Mouse (Mus musculus): ENCODE data around the gene Ank2.

Gene Ank2

DNA sequence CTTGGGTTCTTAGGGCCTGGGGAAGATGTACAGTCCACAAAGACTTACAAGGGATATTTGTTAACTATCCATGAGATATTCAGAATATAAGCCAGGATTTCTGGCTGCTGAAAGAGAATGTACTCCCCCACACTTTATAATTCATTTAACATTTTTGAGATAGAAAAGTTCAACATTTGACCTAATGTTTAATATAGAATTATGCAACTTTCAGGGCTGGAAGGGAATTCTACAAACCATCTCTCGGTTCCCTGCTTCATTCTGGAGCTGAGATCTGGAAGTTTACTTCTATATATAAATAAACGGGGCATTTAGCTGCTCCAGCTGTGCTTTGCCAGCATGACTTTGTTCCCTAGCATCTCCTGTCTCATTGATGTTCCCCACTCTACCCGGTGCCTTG lies 372.9 kb downstream of the Ank2 start:
- DNase-seq (ENCODE audit: low read depth, low spot score), result peak; percentile 59

DNA sequence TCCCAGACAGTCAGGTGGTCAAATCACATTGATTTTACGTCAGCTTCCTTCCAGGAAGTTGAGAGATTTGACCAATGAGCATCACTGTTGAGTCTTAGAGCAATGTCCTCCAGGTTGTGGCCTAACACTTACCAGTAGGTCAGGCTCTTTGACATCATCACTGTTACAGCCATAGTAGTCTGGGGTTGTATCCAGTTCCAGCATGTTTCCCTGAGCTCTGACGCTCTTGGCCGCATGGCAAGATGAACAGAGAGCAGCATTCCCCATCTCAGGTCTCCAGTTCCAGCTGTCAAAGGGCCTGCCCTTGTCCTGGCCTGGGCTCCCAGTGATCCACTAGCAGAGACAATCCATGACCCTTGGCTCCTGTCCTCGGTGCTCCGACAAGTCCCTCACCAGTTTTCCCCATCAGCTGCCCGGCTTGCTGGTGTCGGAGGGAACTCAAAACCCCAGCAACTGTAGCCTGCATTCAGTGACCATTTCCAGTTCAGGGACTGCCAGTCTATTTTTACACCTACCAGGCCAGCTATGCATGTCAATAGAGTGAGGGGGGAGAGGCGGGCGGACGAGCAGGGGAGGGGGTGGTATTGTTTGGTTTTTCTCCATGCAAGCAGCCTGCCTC lies 374.7 kb downstream of the Ank2 start:
- DNase-seq (ENCODE audit: low read depth, low spot score), result no peak

DNA sequence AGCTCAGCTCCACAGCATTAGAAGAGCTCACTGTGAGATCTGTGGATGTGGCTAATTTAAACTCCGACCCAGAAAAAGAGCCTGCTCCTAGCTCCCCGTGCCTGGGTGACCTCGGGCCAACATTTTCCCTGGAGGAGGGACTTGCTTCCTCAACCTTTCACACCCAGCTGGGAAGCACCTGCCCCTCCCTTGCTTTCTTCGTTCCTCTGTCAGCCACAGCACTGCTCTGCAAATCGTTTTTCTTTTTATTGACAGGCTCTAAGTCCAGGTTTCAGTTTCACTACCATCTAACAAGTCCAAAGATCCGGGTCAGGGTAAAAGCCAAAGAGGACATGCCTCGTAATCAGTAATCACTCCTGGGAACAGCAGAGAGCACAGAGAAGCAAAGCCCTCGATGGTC lies 375.8 kb downstream of the Ank2 start:
- no peak for DNase-seq (ENCODE audit: low read depth, low spot score)

DNA sequence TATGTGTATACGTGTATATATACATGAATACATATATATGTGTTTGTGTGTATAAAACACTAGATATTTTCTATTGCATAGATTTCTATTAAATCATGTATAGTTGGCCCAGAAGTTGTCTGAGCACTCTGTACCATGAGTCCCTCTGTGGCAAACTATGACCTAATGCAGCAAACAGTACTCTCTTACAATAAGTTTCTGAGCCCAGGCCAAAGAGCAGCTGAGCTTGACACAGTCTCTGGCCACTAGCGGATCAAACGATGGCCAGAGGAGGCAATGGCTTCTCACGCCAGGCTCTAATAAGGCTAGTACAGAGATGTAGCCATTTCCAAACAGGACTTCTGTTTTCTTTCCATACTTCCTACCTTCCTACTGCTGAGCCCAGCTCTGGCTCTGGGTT lies 380.4 kb downstream of the Ank2 start:
- peak; percentile 84 for DNase-seq (ENCODE audit: low read depth, low spot score)

DNA sequence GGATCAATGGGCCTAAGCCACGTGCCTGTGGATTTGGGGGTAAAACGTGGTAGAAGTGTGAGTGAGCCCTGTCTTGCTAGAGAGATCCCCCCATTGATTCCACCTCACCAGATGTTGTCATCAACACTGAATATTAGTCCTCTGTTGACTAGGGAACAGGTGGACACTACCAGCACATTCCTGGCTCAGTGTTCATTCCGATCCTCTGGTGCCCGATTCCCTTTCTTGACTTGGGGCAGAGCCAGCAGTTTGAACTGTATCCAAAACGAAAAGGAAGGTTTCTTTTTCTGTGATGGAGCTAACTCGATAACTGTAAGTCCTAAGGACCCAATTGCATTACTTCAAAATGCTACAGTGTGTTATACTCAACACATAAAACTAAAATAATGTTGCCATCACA lies 382.9 kb downstream of the Ank2 start:
- DNase-seq (ENCODE audit: low read depth, low spot score), result peak; percentile 70

DNA sequence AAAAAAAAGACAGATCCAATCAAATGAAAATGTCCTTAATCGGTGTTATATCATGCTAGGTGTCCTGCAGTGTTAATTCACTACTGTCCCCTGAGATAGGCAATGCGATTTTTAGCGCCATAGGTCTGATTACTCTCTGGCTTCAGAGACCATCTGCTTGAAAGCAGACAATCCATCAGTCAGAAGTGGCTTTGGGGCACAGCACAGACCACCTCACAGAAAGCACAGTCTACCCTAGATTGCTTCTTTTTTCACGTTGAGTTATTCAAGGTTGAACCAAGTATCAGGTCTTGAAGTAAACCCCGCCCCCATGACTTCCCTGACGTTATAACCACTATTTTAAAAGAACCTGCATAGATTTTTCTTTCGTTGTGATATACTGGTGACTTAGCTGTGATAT lies 385.9 kb downstream of the Ank2 start:
- no peak for DNase-seq (ENCODE audit: low read depth, low spot score)

DNA sequence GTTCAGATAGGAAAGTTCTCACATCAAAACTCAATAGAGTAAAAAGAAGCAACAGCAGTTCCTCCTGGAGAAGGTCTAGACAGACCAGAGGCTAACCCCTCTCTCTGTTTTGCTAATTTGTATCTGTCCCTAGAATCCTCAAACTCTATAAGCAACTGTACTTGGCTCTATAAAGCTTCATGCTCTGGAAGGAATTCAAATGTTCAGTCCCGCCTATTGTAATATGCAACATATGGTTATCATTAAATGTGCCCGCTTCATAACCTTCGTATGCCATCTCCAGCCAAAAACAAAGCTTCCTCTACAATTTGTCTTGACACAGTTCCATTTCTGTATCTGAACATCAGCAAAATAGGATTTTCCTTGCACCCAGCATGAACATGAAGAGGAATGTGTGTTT lies 389.7 kb downstream of the Ank2 start:
- no peak for DNase-seq (ENCODE audit: low read depth, low spot score)

DNA sequence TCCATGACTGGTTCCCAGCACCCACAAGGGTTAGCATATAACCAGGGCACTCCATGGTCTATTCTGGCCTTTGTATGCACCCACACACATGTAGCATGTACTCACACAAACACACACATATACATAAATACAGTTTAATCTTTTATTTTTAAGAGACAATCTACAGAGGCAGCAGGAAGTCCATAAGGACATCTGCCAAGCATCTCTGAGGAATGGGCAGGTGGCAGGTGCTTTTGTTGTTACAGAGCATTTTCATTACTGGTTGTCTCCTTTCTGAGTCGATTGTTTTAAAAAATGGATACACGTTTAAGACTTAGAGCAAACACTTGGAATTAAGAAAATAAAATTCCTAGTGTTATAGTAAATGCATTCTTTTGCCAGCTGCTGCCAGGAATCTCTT lies 390.7 kb downstream of the Ank2 start:
- peak; percentile 65 for DNase-seq (ENCODE audit: low read depth, low spot score)

DNA sequence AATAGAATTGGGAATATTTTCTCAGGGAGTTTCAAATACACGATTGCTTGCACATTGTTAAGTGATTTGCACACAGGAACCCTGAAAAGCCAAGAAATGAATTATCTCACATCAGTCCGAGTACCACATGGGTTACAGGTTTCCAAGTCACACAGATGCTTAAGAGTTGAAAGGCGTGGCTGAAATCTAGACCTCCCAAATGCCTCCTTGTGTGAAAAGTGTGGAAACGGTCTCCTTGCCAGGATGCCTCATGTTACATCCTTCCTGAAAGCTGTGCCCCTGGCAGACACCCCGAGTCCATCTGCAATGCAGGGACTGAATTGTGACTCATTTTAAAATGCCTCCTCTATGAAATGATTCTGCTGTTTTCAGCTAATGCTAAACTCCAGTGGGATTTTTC lies 391.9 kb downstream of the Ank2 start:
- peak; percentile 96 for DNase-seq (ENCODE audit: low read depth, low spot score)

DNA sequence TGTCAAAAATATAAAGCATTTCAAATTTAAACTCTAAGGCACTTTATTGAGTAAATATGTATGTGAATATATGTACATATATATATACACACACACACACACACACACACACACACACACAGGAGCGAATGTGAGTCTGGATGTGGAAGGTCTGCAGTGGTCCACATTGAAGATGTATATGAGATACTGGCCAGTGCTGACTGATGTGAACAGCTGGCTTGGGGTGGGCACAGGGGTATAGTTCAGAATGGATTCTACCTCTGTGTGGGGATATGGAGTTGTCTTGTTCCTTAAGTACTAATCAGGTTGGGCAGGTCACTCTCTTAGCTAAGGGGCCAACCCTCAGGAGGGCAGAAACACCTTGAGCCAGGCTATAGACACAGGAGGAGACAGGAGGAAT lies 397.8 kb downstream of the Ank2 start:
- DNase-seq (ENCODE audit: low read depth, low spot score), result no peak

DNA sequence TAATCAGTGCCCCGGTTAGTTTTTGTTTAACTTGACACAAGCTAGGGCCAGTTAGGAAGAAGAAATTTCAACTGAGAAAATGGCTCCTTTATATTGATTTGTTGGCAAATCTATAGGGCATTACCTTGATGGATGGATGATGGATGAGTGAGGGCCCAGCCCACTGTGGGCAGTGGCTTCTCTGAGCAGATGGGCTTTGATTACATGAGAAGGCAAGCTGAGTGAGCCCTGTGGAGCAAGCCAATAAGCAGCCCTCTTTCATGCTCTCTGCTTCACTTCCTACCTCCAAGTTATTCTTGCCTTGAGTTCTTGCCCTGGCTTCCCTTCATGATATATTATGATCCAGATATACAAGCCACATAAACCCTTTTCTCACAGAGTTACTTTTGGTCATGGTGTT lies 401.4 kb downstream of the Ank2 start:
- peak; percentile 48 for DNase-seq (ENCODE audit: low read depth, low spot score)

DNA sequence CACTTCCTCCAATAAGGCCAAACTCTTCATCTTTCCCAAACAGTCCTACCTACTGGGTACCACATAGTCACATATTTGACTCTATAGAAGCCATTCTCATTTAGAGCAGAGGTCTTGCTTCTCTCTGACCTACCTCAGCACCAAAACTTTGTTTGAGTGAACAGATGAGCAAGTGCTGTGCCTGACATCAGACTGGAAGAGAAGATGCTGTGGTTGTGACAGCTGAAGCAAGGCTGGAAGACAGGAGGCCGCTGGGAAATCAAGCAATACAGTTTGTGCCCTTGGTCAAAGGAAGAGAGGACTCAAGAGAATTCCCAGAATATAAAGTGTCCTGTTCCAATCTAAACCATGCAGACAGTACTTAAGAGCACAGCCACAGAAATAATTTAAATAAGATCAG lies 402.0 kb downstream of the Ank2 start:
- DNase-seq (ENCODE audit: low read depth, low spot score), result no peak

DNA sequence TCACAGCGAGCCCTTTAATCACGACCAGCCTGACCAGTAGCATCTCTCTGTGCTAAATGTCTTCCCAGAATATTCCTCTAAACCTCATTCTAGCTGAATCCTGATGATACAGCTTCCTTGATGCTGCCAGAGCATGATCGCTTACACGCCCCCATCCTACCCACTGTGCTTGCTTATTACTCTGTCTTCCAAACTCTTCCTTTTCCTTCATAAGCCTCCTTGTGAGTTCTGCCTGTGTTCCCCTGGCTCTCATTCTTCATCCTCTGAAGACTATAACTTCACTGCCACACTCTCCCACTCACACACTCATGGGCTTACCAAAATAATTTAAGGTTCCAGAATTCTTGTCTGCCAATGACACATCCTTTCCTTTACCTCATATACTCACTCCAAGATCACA lies 405.5 kb downstream of the Ank2 start:
- peak; percentile 85 for DNase-seq (ENCODE audit: low read depth, low spot score)

DNA sequence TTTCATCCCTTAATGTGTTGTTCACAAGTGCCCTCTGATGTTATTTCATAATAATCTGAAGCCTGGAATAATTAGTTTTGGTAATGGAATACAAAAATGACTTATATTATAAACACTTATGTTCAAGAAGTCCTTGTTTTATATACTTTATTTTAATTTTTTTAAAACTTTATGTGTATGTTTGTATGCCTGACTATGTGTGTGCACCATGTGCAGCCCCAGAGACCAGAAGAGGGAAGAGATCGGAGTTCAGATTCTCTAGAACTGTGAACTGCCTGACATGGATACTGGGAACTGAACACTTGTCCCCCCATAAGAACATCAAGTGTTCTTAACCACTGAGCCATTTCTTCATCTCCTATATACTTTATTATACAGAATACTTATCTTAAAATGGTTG lies 411.6 kb downstream of the Ank2 start:
- no peak for DNase-seq (ENCODE audit: low read depth, low spot score)

DNA sequence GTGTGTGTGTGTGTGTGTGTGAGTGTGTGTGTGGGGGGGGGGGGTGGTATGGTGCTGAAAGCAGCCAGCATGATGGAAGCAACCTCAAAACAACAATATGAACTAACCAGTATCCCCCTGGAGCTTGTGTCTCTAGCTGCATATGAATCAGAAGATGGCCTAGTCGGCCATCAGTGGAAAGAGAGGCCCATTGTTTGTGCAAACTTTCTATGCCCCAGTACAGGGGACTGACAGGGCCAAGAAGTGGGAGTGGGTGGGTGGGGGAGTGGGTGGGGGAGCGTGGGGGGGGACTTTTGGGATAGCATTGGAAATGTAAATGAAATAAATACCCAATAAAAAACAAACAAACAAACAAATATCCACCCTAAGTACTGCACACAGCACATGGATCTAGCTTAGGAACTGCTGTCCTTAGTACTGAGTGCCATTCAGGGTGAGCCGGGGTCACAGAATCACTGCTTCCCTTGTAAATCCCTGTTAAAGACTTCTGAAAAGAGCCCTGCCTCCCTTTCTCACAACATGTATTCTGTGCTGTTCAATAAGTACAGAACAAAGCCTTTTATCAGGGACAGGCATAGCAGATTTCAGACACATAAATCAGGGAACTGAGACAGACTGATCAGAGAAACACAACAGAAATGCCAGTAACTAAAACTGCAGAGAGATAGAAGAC lies 412.2 kb downstream of the Ank2 start:
- DNase-seq (ENCODE audit: low read depth, low spot score), result peak; percentile 54

DNA sequence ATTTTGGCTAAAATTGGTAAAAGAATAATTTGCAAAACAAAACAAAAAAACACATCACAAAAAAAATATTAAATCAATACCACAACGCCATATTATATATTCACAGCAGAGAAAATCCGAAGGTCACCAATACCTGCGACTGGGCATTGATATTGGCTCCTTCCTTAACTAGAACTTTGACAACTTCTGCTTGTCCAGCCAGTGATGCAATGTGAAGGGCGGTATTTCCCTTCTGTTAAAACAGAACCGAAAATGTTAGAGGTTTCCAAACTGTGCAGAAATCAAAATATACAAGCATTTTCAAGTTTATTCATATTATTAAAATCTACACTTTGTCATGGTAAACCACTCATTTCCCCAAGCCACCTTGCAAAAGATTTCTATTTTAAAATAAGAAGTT lies 421.8 kb downstream of the Ank2 start:
- DNase-seq (ENCODE audit: low read depth, low spot score), result no peak

DNA sequence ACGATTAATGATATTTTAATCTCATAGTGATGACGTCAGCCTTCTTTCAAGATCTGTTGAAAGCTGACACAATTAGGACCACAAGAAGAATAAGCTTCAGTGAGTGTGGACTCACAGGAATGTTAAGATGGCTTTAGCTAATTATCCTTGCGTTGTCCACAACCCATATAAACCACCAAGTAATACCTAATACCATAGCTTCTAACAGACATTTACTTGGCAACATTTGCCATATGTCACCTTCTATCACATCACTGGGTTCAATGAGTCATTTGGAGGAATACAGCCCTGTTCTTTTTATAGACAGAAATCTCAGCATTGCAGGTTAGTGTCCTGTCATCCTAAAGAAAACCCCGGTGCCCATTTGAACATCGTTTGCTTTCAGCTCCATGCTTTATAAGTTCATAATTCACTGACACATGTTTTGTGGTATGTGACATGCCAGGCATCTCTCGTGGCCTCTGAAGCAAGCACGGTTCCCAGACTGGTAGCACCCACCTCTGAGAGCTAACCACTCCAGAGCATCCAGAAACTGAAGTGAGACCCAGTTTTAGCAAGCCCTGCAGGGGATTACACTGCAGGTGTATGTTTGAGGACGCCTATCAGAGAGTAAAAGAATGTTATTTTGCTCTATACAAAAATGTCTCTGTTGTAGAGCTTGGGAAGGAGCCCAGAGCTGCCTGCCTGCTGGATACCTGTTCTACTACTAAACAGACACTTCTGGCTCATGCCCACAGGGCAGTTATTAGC lies 423.4 kb downstream of the Ank2 start:
- peak; percentile 91 for DNase-seq (ENCODE audit: low read depth, low spot score)

DNA sequence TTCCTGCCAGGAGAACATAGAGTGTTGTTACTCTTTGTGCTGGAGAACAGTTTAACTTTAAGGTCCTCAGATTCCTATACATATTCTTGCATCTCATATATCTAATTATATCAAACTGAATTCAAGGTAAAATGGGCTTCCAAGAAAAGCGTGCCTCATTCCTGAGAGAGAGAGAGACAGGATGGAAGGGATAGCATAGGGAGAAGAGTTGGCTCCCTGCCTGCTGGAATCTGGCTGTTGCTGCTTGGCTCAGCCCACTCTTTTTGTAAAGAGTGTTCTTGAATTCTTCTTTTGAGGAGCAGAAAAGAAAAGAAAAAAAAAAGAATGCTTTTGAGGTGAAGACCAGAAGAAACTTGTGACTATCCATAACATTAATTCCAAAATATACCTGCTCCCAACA lies 427.7 kb downstream of the Ank2 start:
- peak; percentile 96 for DNase-seq (ENCODE audit: low read depth, low spot score)

DNA sequence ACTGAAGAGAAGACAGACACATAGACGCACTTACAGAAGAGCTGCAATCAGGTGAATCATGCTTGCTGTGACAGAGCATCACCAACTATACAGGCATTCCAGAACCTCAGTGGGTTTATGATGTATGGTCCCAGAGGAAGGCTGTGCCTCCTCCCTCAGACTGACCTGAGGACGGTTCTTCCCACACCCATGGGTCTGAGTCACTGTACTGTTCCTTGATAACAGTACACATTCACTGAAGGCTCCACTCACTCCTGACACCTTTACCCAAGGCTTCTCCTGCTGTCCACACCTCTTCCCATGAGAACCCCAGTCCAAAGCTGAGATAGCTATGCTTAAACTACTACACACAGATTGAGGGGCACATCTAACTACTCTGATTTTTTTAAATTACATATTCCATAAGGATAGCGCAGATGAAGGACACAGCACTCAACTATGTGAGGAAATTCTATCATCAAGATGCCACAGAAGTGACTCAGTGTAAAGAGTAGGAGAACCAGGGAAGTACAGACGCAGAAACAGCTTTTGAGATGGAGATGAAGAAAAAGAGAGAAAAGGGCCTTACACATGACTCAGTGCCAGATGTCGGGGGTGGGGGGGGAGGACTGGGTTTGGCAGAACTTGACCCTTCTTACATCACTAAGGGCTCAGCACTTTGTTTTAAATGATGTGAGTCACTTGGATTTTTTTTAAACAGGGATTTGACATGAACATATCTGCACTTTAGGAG lies 435.3 kb downstream of the Ank2 start:
- peak; percentile 74 for DNase-seq (ENCODE audit: low read depth, low spot score)

DNA sequence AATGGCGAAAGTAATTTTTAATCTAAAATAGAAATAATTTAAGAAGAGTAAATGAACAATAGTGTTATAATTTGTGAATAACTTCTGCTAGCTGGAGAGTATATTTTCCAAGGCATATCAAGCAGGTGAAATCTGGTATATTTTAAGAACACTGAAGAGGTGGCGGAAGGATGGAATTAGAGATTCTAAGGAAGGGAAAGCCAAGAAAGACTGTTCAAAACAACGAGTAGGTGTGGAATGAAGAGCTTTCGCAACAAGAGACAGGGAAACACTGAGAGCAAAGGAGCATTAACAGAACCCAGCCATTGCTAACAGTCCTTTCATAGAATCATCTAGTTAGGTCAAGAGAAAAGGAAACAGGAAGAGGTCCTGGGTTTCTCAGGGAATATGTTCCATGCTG lies 439.5 kb downstream of the Ank2 start:
- DNase-seq (ENCODE audit: low read depth, low spot score), result peak; percentile 63

DNA sequence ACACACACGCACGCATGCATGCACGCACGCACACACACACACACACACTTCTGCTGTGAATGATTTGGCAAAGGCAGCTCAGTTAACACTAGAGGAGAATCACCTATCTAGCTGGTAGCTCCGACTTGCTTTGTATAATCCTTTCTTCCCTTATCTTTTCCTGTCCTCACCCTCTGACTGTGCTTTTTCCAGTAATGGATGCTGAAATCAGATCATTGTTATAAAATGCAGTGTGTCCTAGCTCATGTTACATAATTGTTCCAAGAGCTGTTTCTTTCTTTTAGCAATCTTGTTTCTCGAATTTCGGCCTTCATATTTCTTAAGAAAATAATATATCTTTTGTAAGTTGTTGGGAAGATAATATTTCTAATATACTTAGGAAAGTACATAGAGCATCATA lies 457.9 kb downstream of the Ank2 start:
- peak; percentile 56 for DNase-seq (ENCODE audit: low read depth, low spot score)

DNA sequence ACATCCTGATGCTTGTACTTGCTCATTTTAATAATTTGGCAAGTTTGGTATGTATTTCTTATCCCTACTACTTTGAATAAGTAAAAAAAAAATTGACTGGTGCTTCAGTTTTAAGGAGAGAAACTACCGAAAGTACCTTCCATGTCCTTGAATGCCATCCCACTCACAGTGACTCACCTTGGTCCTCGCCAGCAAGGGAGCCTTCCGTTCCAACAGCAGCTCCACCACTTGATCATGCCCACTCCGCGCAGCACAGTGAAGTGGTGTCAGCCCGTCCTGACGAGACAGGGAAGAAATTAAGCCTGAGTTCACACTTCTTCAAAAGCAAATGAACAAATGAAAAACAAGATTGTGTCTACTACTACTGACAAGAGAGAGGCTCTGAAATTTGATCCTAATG lies 460.6 kb downstream of the Ank2 start:
- DNase-seq (ENCODE audit: low read depth, low spot score), result peak; percentile 89

All from brain, adult 2 months (tissue).